Mouse (Mus musculus) E14TG2a.4 (cell line): Measurements from ENCODE around the gene Qser1.

Experiments
- CTCF ChIP-seq: conservative IDR thresholded peaks from 2 replicates; pipeline ENCODE4 v1.5.1; 2014; ENCODE audit warnings: low read length
- NANOG ChIP-seq: IDR thresholded peaks from 2 replicates; pipeline ENCODE4 v1.6.1; 2014; ENCODE audit warnings: borderline replicate concordance, low read length, mixed read lengths
- POU5F1 ChIP-seq: IDR thresholded peaks from 2 replicates; pipeline ENCODE4 v1.6.1; 2014; ENCODE audit warnings: low read length, borderline replicate concordance

DNA sequence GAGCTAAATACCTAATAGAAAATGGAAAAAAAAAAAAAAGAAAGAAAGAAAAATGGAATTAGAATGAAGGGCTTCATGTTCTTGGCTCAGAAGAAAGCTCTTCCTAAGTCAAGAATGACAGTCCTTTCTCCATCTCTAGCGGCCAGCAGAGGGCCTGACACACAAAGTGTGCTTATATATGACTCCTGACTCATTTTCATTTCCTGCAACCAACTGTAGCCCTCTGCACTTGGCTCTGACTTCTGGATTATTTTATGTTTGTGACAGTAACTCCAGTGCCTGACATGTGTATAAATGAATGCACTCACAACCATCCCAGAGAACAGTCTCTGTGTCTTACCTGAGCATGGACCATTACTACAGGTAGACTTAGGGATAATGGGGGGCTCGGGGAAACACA lies 31.1 kb upstream of the Qser1 start:
- TF ChIP-seq CTCF, result 0 out of 2 replicates have a peak, but pooled peaks have one; percentile 17
- no peak for TF ChIP-seq NANOG
- no peak for TF ChIP-seq POU5F1
